Mouse (Mus musculus): ENCODE data around the gene Esam.

Gene Esam

GRCm38 (mm10) chr9:37527396-37528224, at the start of gene Esam:
Gene Esam, plus strand, starts transcription at chr9:37528078.
- peak; percentile 22 for DNase-seq

- DNase-seq = no peak
Observed at GRCm38 (mm10) chr9:37485146-37485545, 42.7 kb upstream of the Esam start.

GRCm38 (mm10) chr9:37488041-37488440, 39.8 kb upstream of the Esam start:
- no peak for DNase-seq

- DNase-seq = peak; percentile 92
Observed at GRCm38 (mm10) chr9:37488611-37489396, 39.1 kb upstream of the Esam start, which contains the start of gene Msantd2. Gene Msantd2, plus strand, starts transcription at chr9:37489319.

GRCm38 (mm10) chr9:37489446-37490120, 38.3 kb upstream of the Esam start:
- peak; percentile 63 for DNase-seq

DNA sequence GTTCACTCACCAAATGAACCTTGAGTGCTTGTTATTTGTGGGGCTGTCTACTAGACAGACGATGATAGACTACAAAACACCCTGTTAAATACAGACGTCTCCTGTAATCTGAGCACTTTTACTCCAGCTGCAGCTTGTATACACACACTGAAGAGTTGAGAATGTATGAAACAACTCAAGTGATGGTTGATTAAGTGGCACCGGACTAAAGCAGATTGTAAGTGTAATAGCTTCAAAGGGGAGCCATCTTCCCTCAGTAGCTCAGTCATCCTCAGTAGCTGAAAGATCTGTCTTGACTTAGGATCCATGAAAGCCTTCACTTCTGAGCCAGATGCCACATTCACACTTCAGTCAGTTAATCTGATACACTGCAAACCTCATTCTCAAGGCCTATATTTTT, 32.1 kb upstream of the Esam start:
- no peak for DNase-seq

DNA sequence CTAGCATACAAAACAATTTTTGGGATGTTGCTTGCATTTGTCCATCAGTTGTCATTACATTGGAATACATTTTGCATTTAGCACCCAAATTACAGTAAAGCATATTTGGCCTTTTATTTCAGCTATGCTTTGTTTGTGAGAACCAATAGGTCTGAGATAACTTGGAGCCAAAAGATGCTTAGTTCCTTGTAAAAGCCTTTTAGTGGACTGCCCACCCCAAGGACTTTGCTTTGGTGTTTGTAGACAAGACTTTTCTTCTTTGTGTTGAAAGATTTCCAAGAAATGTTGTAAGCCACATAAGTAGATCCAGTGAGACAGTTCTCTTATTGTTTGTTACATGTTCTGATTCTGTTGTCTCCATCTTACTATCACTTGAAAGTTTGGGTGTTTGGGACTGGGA, 31.6 kb upstream of the Esam start:
- no peak for DNase-seq

DNA sequence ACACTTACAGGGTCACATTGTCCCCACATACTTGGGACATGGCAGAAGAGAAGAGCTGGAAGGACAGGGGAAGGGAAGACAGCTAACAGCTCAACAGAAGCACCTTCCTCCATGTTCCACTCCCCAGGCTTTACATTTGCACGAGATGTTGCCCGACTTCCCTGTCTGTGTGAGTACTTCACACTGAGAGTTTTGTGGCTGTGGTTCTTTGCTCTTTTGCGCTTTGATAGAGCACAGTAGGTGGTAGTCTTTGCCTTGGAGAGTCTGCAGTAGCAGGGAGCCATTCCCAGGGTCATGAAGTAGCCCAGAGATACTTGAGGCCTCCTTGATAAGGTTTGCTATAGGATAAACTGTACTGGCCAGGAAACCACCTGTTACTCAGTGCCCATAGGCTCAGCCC, 27.7 kb upstream of the Esam start:
- DNase-seq = no peak

GRCm38 (mm10) chr9:37501170-37501569, 26.7 kb upstream of the Esam start:
- DNase-seq = no peak

DNA sequence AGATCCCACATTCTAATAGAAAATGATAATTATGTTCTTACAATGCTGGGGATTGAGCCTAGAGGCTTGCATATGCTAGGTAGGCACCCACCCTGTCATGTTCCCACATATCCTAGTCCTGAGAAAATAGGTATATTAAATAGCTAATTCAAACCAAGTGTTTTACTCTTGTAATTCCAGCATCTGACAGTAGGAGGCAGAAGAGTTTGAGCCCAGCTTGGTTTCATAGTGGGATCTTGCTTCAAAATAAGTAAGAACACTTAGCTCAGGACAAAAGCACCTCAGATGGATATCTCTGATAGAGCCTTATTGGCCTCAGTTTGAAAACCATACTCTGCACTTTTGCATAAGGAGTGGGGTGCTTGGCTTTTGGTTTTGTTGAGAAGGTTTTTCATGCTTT, 23.5 kb upstream of the Esam start:
- DNase-seq = no peak

DNA sequence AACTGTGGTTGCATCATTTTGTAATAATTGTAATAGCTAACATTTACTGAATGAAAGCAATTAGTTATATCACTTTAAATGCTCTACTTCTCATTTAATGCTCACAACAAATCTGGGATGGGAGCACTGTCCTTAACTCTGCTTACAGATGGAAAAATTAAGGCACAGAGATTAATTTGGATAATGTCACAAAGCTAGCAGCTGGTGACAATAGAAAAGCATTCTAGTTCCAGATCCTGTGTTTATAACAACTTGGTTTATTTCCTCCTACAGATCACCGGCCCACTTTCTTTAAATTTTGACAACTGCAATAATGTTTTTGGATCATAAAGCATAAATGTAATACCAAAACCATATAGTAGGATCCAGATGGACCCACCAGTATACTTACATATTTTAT, 21.9 kb upstream of the Esam start:
- DNase-seq = no peak

DNA sequence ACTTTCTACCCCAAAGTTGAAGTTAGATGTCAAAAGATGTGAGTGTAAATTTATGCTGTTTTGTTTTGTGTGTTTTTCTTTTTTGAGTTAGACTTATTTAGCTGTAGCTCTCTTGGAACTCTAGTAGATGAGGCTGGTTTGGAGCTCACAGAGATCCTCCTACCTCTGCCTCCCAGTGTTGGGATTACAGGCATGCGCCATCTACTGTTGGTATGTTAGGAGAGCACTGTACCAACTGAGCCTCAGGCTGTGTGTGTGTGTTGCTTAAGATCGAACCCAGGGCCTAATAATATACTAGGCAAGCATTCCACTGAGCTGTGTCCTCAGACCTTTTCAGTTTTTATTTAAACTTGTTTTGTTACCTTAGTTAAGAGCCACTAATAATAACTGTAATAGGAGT, 15.8 kb upstream of the Esam start:
- no peak for DNase-seq

- DNase-seq = no peak
Observed at GRCm38 (mm10) chr9:37514456-37514855, 13.4 kb upstream of the Esam start.

- no peak for DNase-seq
Observed at GRCm38 (mm10) chr9:37517467-37517866, 10.4 kb upstream of the Esam start.

- no peak for DNase-seq
Observed at GRCm38 (mm10) chr9:37518991-37519390, 8.9 kb upstream of the Esam start.

- no peak for DNase-seq
Observed at GRCm38 (mm10) chr9:37519995-37520394, 7.9 kb upstream of the Esam start.

DNA sequence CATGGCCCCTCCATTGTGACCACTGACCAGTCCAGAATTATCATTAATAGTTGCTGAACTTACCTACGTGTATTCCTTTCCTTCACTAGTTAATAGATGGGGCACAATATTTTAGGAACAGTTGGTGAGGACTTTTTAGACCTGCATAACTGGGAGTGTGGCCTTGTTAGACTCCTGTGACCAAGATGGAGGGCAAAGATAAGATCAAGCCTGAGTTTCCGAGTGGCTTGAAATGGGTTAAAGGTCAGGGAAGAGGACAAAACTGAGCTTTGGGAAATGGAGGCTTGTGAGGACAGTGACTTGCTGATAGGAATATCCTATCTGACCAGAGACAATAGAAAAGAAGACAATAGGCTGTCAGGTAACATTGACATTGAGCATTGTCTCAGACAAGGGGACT, 2.4 kb upstream of the Esam start:
- DNase-seq = no peak

- peak; percentile 35 for DNase-seq
Observed at GRCm38 (mm10) chr9:37526443-37527395, 1.2 kb upstream of the Esam start.

GRCm38 (mm10) chr9:37528225-37528970, 520 bp downstream of the Esam start:
- DNase-seq = no peak

- DNase-seq = peak; percentile 53
Observed at GRCm38 (mm10) chr9:37530031-37530887, 2.4 kb downstream of the Esam start.
